Mouse (Mus musculus): Measurements from ENCODE around the gene Tnrc6c. TPM values are rescaled to one million over a fixed set of nuclear protein-coding genes. Genes with fewer than 3 reads are reported as not detected.
"Not testable (repeated sequence)": the region's sequence is repeated elsewhere in the genome, so short reads cannot be mapped to it uniquely, and the experiment has no call there.

Gene Tnrc6c
- total RNA-seq, 2 experiments from 2014 or later: 28.4 to 29.9 TPM

- DNase-seq (ENCODE audit: low spot score in 2 of 2): not testable (repeated sequence)
These were observed 134.4 kb downstream of the Tnrc6c start for GRCm38 (mm10) chr11:117788481-117788880.

GRCm38 (mm10) chr11:117790286-117790685 lies 136.2 kb downstream of the Tnrc6c start:
- peak in 1 of 2 experiments; percentile 61 for DNase-seq (ENCODE audit: low spot score in 2 of 2)

- DNase-seq (ENCODE audit: low spot score in 2 of 2): no peak
These were observed 136.8 kb downstream of the Tnrc6c start for GRCm38 (mm10) chr11:117790703-117791440.

GRCm38 (mm10) chr11:117791441-117791761 lies 137.3 kb downstream of the Tnrc6c start:
- no peak for DNase-seq (ENCODE audit: low spot score in 2 of 2)

- DNase-seq (ENCODE audit: low spot score in 2 of 2): no peak
These were observed 138.3 kb downstream of the Tnrc6c start for GRCm38 (mm10) chr11:117792281-117792888.

- DNase-seq (ENCODE audit: low spot score in 2 of 2): no peak
These were observed 140.0 kb downstream of the Tnrc6c start for GRCm38 (mm10) chr11:117794035-117794551.

GRCm38 (mm10) chr11:117796954-117797353 lies 142.9 kb downstream of the Tnrc6c start:
- no peak for DNase-seq (ENCODE audit: low spot score in 2 of 2)

GRCm38 (mm10) chr11:117797511-117798159 lies 143.5 kb downstream of the Tnrc6c start, which contains the start of gene 6030468B19Rik:
Gene 6030468B19Rik (plus strand): TSS chr11:117797660.
- DNase-seq (ENCODE audit: low spot score in 2 of 2): no peak

GRCm38 (mm10) chr11:117798160-117798541 lies 144.1 kb downstream of the Tnrc6c start:
- no peak for DNase-seq (ENCODE audit: low spot score in 2 of 2)

GRCm38 (mm10) chr11:117799174-117799573 lies 145.1 kb downstream of the Tnrc6c start:
- no peak for DNase-seq (ENCODE audit: low spot score in 2 of 2)

GRCm38 (mm10) chr11:117800038-117800437 lies 145.9 kb downstream of the Tnrc6c start:
- no peak for DNase-seq (ENCODE audit: low spot score in 2 of 2)

- DNase-seq (ENCODE audit: low spot score in 2 of 2): no peak
These were observed 147.6 kb downstream of the Tnrc6c start for GRCm38 (mm10) chr11:117801650-117802049.

- DNase-seq (ENCODE audit: low spot score in 2 of 2): no peak
These were observed 149.1 kb downstream of the Tnrc6c start for GRCm38 (mm10) chr11:117803166-117803688.

- no peak for DNase-seq (ENCODE audit: low spot score in 2 of 2)
These were observed 152.7 kb downstream of the Tnrc6c start for GRCm38 (mm10) chr11:117806781-117807180.

- peak in 1 of 2 experiments; percentile 51 for DNase-seq (ENCODE audit: low spot score in 2 of 2)
These were observed 155.6 kb downstream of the Tnrc6c start, which contains the start of the genes Gm20708 and Syngr2 for GRCm38 (mm10) chr11:117809407-117810311. Gene Gm20708 (plus strand): TSS chr11:117809668. Gene Syngr2 (plus strand): TSS chr11:117809668.

- DNase-seq (ENCODE audit: low spot score in 2 of 2): peak; percentile 72 to 82
These were observed 156.4 kb downstream of the Tnrc6c start for GRCm38 (mm10) chr11:117810401-117811046.
